Mouse (Mus musculus) heart, embryonic 16.5 days (tissue): ENCODE measurements around the gene Specc1. TPM values are rescaled to one million over a fixed set of nuclear protein-coding genes. Genes with fewer than 3 reads are reported as not detected.

Experiments
- ATAC-seq: fragments of 200-750 bp; cut with Nextera tagmentation; replicated peaks from 2 replicates; pipeline ENCODE4 v1.8.0; 2017; ENCODE audit warnings: moderate number of reproducible peaks; ENCODE audit not compliant: insufficient read depth, low FRiP score; ENCODE audit errors: extremely low read depth
- H3K27ac ChIP-seq: fragments of 300-500 bp; sonication (generic); 2 replicates; pipeline ENCODE4 v1.5.1; 2014; ENCODE audit warnings: mild to moderate bottlenecking, low read length, control low read depth, moderate library complexity
- H3K27me3 ChIP-seq: fragments of 300-500 bp; sonication (generic); 2 replicates; pipeline ENCODE4 v1.6.1; 2014; ENCODE audit warnings: low read length, mixed read lengths; ENCODE audit not compliant: control insufficient read depth, insufficient read depth
- H3K36me3 ChIP-seq: fragments of 300-500 bp; sonication (generic); 2 replicates; pipeline ENCODE4 v1.6.1; 2014; ENCODE audit not compliant: control insufficient read depth, insufficient read depth
- H3K4me1 ChIP-seq: fragments of 300-500 bp; sonication (generic); 2 replicates; pipeline ENCODE4 v1.6.1; 2014; ENCODE audit warnings: low read length, mixed read lengths; ENCODE audit not compliant: control insufficient read depth, insufficient read depth
- H3K4me2 ChIP-seq: fragments of 300-500 bp; sonication (generic); 2 replicates; pipeline ENCODE4 v1.6.1; 2014; ENCODE audit warnings: low read depth, mild to moderate bottlenecking, control low read depth, low read length
- H3K4me3 ChIP-seq: fragments of 300-500 bp; sonication (generic); 2 replicates; pipeline ENCODE4 v1.5.1; 2014; ENCODE audit warnings: mild to moderate bottlenecking, control low read depth, low read length
- H3K9ac ChIP-seq: fragments of 300-500 bp; sonication (generic); 2 replicates; pipeline ENCODE4 v1.6.1; 2014; ENCODE audit warnings: low read length, control low read depth
- H3K9me3 ChIP-seq: fragments of 300-500 bp; sonication (generic); replicated peaks from 2 replicates; pipeline ENCODE4 v1.6.1; 2016; ENCODE audit warnings: low read length; ENCODE audit not compliant: control insufficient read depth
- WGBS: fragments of 180-500 bp; shearing (Covaris S2); extraction: QIAGEN DNeasy Blood & Tissue Kit; methylation state at CpG from one replicate; pipeline ENCODE4 v1.1.7; 2014; 5-methylcytosine and 5-hydroxymethylcytosine counted together
- polyA plus RNA-seq: library from polyadenylated mRNA; unstranded; fragments of >200 nt; fragmentation: Nextera tagmentation; extraction: Ambion mirVana; gene quantifications from 2 replicates; pipeline ENCODE4 v1.2.1, GENCODE M21; 2015

Specc1 gene
- polyA plus RNA-seq, 1 experiment from 2014 or later: 9.3 TPM

GRCm38 (mm10) chr11:62223416-62223815, 266.9 kb downstream of the Specc1 start:
- H3K9me3 ChIP-seq: no peaks in the 10 kb centered on the region
- H3K27ac ChIP-seq: no peak overlapping the region
- H3K4me2 ChIP-seq: no peak overlapping the region
- H3K36me3 ChIP-seq: no peaks in the 10 kb centered on the region
- no peaks in the 10 kb centered on the region for H3K27me3 ChIP-seq
- no peak overlapping the region for H3K9ac ChIP-seq
- no peak overlapping the region for H3K4me3 ChIP-seq
- 83% methylated on average over 5 of the region's 5 CpGs for WGBS
- peaks cover 18% of the 10 kb centered on the region for H3K4me1 ChIP-seq
- no peak for ATAC-seq

DNA sequence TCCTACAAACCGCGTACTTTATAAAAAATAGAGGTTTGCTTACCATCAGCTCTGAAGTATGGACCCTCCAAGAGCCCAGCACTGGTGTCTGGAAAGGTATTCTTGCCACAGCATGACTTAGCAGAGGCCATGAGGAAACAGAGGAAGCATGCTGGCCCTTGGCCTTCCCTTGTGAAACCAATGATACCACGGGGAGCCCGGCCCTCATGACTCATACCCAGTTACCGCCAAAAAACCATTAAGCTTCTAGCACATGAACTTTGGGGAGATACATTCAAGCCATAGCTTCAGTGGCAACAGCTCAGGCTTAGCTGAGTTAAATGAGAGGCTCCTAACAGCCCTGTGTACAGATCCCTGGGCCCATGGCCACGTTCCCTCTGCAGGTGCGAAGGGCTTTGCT, 267.4 kb downstream of the Specc1 start:
- H3K27ac ChIP-seq: no peak overlapping the region
- no peak overlapping the region for H3K4me2 ChIP-seq
- H3K9ac ChIP-seq: no peak overlapping the region
- no peak overlapping the region for H3K4me3 ChIP-seq
- WGBS: 82% methylated on average over 7 of the region's 7 CpGs
- H3K27me3 ChIP-seq: no peaks in the 10 kb centered on the region
- H3K9me3 ChIP-seq: no peaks in the 10 kb centered on the region
- no peak for ATAC-seq
- peaks cover 18% of the 10 kb centered on the region for H3K4me1 ChIP-seq
- no peaks in the 10 kb centered on the region for H3K36me3 ChIP-seq

- Histone ChIP-seq H3K4me1 (peaks cover 18% of the 10 kb centered on the region), H3K4me2 (no peak overlapping the region), H3K27me3 (no peaks in the 10 kb centered on the region), H3K27ac (peak overlapping the region; percentile 40; the same call in 1 of the 2 replicates), H3K4me3 (no peak overlapping the region), H3K36me3 (no peaks in the 10 kb centered on the region), H3K9ac (no peak overlapping the region), H3K9me3 (no peaks in the 10 kb centered on the region)
- 40% methylated on average over 4 of the region's 4 CpGs for WGBS
- no peak; the same call in 1 of the 2 replicates for ATAC-seq
These were observed 268.2 kb downstream of the Specc1 start for GRCm38 (mm10) chr11:62224797-62225196.

DNA sequence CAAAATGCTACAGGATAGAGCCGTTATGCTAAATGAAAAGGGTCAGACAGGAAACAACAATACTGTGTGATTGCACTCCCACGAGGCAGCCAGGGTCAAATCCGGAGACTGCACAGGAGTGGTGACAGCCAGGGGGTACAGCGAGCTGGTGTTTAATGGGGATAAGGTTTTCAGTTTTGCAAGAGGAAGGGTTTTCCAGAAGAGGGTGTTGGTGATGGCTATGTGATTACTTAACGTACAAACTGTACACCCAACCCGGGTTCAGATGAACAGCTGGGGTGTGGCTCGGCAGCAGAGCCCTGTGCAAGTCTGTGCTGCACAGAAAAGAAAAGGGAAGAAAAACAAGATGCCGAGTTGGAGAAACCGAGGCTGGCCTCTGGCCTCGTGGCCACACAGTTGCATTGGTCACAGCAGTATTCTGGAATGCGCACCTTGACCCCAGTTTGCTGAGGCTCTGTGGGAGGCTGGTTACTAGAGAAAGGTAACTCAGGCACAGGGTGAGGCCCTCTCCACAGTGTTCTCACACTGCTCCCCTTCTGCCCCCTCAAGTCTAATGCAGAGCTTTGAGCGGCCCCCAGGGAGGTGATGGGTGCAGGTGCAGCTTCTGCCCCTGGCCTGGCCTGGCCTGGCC, 284.2 kb downstream of the Specc1 start:
- ATAC-seq: no peak

GRCm38 (mm10) chr11:62243871-62244270, 287.3 kb downstream of the Specc1 start:
- WGBS: 82% methylated on average over 8 of the region's 8 CpGs
- Histone ChIP-seq H3K4me1 (no peaks in the 10 kb centered on the region), H3K9ac (no peak overlapping the region), H3K27ac (no peak overlapping the region), H3K36me3 (no peaks in the 10 kb centered on the region), H3K4me3 (no peak overlapping the region), H3K27me3 (no peaks in the 10 kb centered on the region), H3K9me3 (0 out of 2 replicates have a peak, but pooled peaks cover 4% of the 10 kb centered on the region), H3K4me2 (no peak overlapping the region)
- no peak for ATAC-seq

More for the DNA sequence above, 284.2 kb downstream of the Specc1 start:
- WGBS: 63% methylated on average over 12 of the region's 12 CpGs
- H3K4me3 ChIP-seq: no peak overlapping the region
- no peak overlapping the region for H3K27ac ChIP-seq
- H3K27me3 ChIP-seq: no peaks in the 10 kb centered on the region
- H3K4me2 ChIP-seq: no peak overlapping the region
- H3K9me3 ChIP-seq: 0 out of 2 replicates have a peak, but pooled peaks cover 2% of the 10 kb centered on the region
- no peaks in the 10 kb centered on the region for H3K4me1 ChIP-seq
- no peaks in the 10 kb centered on the region for H3K36me3 ChIP-seq
- H3K9ac ChIP-seq: no peak overlapping the region

- no peak for ATAC-seq
- WGBS: 86% methylated on average over 4 of the region's 4 CpGs
- H3K9me3 ChIP-seq: 0 out of 2 replicates have a peak, but pooled peaks cover 4% of the 10 kb centered on the region
- H3K4me3 ChIP-seq: no peak overlapping the region
- H3K27ac ChIP-seq: no peak overlapping the region
- H3K4me1 ChIP-seq: peaks cover 4% of the 10 kb centered on the region; the same call in 1 of the 2 replicates
- no peaks in the 10 kb centered on the region for H3K36me3 ChIP-seq
- H3K4me2 ChIP-seq: no peak overlapping the region
- H3K9ac ChIP-seq: no peak overlapping the region
- no peaks in the 10 kb centered on the region; the same call in 1 of the 2 replicates for H3K27me3 ChIP-seq
These were observed 287.9 kb downstream of the Specc1 start for GRCm38 (mm10) chr11:62244471-62244870.

DNA sequence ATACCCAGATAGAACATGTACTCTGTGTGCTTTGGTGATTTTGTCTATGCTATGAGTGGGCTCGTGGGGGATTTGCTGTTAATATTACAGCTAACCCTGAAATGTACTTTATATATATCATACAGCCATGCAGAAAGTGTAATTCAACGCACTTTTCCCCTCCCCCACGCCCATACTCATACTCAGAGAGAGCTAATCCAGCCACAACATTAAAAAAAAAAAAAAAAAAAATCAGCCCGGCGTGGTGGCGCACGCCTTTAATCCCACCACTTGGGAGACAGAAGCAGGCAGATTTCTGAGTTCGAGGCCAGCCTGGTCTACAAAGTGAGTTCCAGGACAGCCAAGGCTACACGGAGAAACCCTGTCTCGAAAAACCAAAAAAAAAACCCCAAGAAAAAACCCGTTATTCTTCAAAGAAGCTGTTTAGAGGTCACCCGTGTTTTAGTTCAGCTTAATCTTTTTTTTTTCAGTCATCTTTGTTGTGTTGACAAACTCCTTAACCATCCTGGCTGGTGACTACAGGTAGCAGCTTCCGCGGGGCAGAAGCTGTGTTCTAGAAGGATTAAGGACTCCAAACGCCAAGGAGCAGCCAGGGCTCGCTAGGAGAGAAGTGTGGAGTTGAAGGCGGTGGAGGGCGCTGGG, 291.3 kb downstream of the Specc1 start:
- 34% methylated on average over 18 of the region's 18 CpGs for WGBS
- Histone ChIP-seq H3K27me3 (peaks cover 20% of the 10 kb centered on the region), H3K4me1 (peaks cover 4% of the 10 kb centered on the region; the same call in 1 of the 2 replicates)

DNA sequence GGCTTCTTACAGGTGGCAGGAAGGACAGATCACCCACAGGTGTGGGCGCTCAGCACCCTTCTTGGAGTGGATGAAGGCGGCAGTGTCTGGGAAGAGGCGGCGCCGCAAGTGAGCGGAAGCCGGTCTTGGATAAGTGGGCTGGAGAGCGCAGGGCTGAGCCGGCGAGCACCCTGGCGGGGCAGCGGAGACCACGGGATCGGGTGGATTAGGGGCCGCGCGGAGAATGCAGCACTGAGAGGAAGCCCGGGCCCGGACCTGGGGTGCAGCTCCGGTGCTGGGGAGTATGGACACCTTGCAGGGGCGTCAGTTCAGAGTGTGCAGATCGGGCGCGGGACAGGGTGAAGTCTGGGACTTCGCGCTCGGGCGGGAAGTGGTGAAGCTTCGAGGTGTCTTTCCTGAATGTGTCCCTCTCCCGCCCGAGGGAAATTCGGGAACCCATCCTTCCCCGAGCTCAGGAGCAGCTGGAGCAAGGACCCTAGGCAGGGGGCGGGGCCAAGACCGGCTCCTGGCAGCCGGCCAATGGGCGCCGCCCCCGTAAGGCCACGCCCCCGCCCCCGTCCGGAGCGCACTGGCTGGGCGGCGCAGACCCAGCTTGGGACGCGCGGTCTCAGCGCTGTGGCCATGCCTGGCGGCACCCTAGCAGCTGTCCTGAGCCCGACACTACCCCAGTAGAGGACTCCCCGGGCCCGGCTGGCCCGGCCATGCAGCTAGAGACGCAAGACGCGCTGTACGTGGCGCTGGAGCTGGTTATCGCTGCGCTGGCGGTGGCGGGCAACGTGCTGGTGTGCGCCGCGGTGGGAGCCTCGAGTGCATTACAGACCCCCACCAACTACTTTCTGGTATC, 292.1 kb downstream of the Specc1 start, which contains the start of gene Adora2b:
Gene Adora2b, plus strand, starts transcription at position 584 of the 844 bp plus-strand sequence.
- Histone ChIP-seq H3K4me3 (peak within 1 kb of the TSS; percentile 67), H3K36me3 (no peaks in the 10 kb centered on the region), H3K27me3 (peaks cover 20% of the 10 kb centered on the region), H3K4me2 (peak within 1 kb of the TSS; percentile 88), H3K9me3 (0 out of 2 replicates have a peak, but pooled peaks cover 4% of the 10 kb centered on the region), H3K9ac (peak within 1 kb of the TSS; percentile 51), H3K27ac (no peak within 1 kb of the TSS), H3K4me1 (peaks cover 4% of the 10 kb centered on the region; the same call in 1 of the 2 replicates)
- WGBS: under 1% methylated on average over 69 of the region's 69 CpGs
- ATAC-seq: peak; percentile 83

More for the DNA sequence above, 291.3 kb downstream of the Specc1 start:
- ATAC-seq: no peak
- Histone ChIP-seq H3K27ac (no peak overlapping the region), H3K4me2 (peak overlapping the region; percentile 88), H3K36me3 (no peaks in the 10 kb centered on the region), H3K9ac (peak overlapping the region; percentile 51), H3K4me3 (peak overlapping the region; percentile 67), H3K9me3 (0 out of 2 replicates have a peak, but pooled peaks cover 4% of the 10 kb centered on the region)
